Mouse (Mus musculus): ENCODE measurements at regions not wholly inside any gene's neighbourhood (a gene's known extent, or its start where the extent isn't known, plus 50 kb on each side); places are given as distances from the start of the nearest gene placed in this dataset.

- TF ChIP-seq TCF12 (IDR thresholded peaks at IDR 0.05; ENCODE audit: low read depth, low read length) = no peak
- TF ChIP-seq ZMIZ1 (IDR thresholded peaks at IDR 0.05; ENCODE audit: low read depth, low read length) = no peak
- no peak for TF ChIP-seq MAFK (IDR thresholded peaks at IDR 0.05; ENCODE audit: insufficient replicate concordance, low read length)
- TF ChIP-seq ZNF384 (IDR thresholded peaks at IDR 0.05; ENCODE audit: low read depth, low read length) = no peak
- no peak for TF ChIP-seq CTCF (conservative IDR thresholded peaks at IDR 0.05 in 1 of 2, IDR thresholded peaks at IDR 0.05 in 1 of 2; ENCODE audit: low read depth in 2 of 2, low read length in 2 of 2)
- TF ChIP-seq CHD2 (IDR thresholded peaks at IDR 0.05; ENCODE audit: low read length) = no peak
- TF ChIP-seq UBTF (IDR thresholded peaks at IDR 0.05; ENCODE audit: low read depth, low read length) = no peak
- no peak for TF ChIP-seq POLR2A (IDR thresholded peaks at IDR 0.05; ENCODE audit: low read depth, low read length)
- TF ChIP-seq HCFC1 (IDR thresholded peaks at IDR 0.05; ENCODE audit: low read depth, low read length) = no peak
- no peak for TF ChIP-seq E2F4 (IDR thresholded peaks at IDR 0.05; ENCODE audit: insufficient replicate concordance, low read depth, low read length)
- no peak for TF ChIP-seq EP300 (IDR thresholded peaks at IDR 0.05; ENCODE audit: low read length)
Measured at GRCm38 (mm10) chr3:128394805-128395204, 498.7 kb upstream of the Fam241a start.
